Mouse (Mus musculus): Measurements from ENCODE around the gene Ankle1.

Ankle1 gene

GRCm38 (mm10) chr8:71405401-71406098 lies at the start of gene Ankle1:
Gene Ankle1, plus strand, starts transcription at chr8:71406010.
- in situ Hi-C loops (cut with MboI; ENCODE audit: low pct_unique_long_range_greater_than_20kb in 1 of 2, low sequenced_read_pairs in 2 of 2, unreplicated experiment in 1 of 2), result no loop called here

GRCm38 (mm10) chr8:71358026-71358425 lies 47.8 kb upstream of the Ankle1 start:
- in situ Hi-C loops (cut with MboI; ENCODE audit: low pct_unique_long_range_greater_than_20kb in 1 of 2, low sequenced_read_pairs in 2 of 2, unreplicated experiment in 1 of 2), result no loop called here

DNA sequence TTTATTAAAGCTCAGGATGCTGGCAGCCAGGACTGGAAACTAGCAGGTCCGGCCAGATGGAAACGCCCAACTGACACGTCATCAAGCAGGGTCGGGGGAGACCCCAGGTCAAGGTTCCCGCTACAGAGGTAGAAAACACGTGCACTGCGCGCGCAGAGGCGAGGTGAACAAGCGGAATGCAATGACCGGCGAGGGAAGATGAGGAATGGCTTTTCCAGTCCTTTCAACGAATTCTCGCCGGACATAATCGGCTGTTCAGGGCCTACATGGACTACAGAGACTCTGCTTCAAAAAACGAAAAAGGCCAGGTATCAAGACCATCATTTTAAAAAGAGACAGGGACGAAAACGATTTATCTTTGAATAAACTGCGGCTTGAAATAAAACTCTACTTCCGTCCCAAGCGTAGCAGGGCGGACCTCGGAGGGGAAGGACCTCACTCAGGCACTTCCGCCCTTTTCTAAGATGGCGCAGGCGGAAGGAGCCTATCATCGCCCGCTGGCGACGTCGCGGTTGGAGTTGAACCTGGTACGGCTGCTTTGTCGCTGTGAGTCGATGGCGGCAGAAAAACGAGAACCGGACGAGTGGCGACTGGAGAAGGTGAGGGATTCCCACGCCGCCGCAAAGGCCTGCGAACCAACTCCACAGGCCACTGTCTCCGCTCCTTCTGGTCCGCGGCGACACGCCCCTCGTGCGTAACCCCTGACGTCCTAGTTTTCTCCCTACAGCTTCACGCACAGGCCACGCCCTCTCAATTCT lies 38.9 kb upstream of the Ankle1 start, which contains the start of gene Use1:
Gene Use1, plus strand, starts transcription at position 78 of the 758 bp plus-strand sequence.
- in situ Hi-C loops (cut with MboI; ENCODE audit: low pct_unique_long_range_greater_than_20kb in 1 of 2, low sequenced_read_pairs in 2 of 2, unreplicated experiment in 1 of 2), result no loop called here

DNA sequence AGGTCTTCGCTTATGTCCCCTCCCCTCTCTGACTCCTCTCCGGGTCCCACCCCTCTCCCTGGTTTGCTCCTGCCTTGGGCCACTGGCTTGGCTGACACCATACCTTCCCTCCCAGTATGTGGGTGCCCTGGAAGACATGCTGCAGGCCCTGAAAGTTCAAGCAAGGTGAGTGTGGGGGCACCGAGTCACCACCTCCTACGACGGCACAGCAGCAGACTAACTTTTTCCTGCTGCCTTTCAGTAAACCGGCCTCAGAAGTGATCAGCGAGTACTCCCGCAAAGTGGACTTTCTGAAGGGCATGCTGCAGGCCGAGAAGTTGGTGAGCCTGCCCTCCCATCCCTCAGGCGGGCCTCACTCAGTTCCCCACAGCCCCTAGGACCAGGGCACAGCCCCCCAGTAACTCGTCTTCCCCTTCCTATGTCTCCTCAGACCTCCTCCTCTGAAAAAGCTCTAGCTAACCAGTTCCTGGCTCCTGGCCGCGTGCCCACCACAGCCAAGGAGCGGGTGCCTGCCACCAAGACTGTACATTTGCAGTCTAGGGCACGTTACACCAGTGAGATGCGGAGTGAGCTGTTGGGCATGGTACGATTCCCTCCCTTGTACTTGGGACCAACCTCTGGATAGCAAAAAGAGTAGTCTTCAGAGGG lies 38.2 kb upstream of the Ankle1 start:
- in situ Hi-C loops (cut with MboI; ENCODE audit: low pct_unique_long_range_greater_than_20kb in 1 of 2, low sequenced_read_pairs in 2 of 2, unreplicated experiment in 1 of 2), result no loop called here

GRCm38 (mm10) chr8:71368366-71368765 lies 37.4 kb upstream of the Ankle1 start:
- in situ Hi-C loops (cut with MboI; ENCODE audit: low pct_unique_long_range_greater_than_20kb in 1 of 2, low sequenced_read_pairs in 2 of 2, unreplicated experiment in 1 of 2), result no loop called here

- in situ Hi-C loops (cut with MboI; ENCODE audit: low pct_unique_long_range_greater_than_20kb in 1 of 2, low sequenced_read_pairs in 2 of 2, unreplicated experiment in 1 of 2), result no loop called here
Observed at GRCm38 (mm10) chr8:71369040-71369718, 36.6 kb upstream of the Ankle1 start.

GRCm38 (mm10) chr8:71370711-71371235 lies 35.0 kb upstream of the Ankle1 start:
- in situ Hi-C loops (cut with MboI; ENCODE audit: low pct_unique_long_range_greater_than_20kb in 1 of 2, low sequenced_read_pairs in 2 of 2, unreplicated experiment in 1 of 2), result no loop called here

DNA sequence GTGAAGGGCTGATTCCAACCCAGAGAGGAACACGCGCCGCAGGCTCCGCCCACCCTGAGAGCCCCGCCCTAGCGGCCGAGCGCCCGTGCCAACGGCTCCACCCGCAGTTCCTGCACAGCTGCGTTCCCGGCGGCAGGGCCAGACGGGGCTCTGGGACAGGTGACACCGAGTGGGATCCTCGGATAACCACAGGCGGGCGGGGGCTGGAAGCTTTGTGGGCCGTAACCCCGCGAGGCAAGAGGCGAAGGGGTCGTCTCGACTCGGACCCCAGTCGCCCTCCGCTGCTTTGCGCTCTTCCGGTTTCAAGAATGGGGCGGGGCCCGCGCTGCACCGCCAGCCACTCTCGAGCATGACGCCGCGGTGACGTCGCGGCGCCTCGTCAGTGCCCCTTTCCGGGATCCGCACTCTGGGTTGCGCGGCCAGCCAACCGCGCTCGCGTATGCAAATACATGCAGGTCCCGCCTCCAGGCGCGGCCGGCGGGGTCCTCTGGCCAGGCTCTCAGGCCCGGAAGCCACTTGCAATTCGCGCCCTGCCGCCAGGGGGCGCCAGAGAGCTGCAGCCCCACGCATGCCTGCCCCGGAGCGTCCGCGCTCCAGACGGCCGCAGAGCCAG lies 34.5 kb upstream of the Ankle1 start, which contains the start of gene Ocel1:
Gene Ocel1, plus strand, starts transcription at position 63 of the 613 bp plus-strand sequence.
- in situ Hi-C loops (cut with MboI; ENCODE audit: low pct_unique_long_range_greater_than_20kb in 1 of 2, low sequenced_read_pairs in 2 of 2, unreplicated experiment in 1 of 2), result no loop called here

- in situ Hi-C loops (cut with MboI; ENCODE audit: low pct_unique_long_range_greater_than_20kb in 1 of 2, low sequenced_read_pairs in 2 of 2, unreplicated experiment in 1 of 2), result no loop called here
Observed at GRCm38 (mm10) chr8:71372427-71372826, 33.4 kb upstream of the Ankle1 start.

DNA sequence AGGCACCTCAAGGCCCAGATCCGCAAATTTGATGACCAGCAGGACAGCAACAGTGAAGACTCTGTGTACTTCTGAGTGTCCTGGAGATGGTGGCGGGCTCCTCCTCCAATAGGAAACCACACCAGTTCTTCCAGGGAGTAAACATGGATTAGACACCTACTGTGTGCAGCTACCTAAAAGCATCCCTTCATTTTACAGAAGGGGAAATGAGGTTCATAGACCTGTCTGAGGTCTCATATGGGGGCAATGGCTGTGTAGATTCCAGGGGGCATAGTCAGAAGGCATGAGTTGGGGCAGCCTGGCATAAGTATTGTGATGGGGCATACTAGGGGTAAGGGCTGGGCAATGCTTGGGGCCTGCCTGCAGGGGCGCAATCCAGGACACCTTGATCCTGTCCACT lies 32.8 kb upstream of the Ankle1 start:
- in situ Hi-C loops (cut with MboI; ENCODE audit: low pct_unique_long_range_greater_than_20kb in 1 of 2, low sequenced_read_pairs in 2 of 2, unreplicated experiment in 1 of 2), result no loop called here

DNA sequence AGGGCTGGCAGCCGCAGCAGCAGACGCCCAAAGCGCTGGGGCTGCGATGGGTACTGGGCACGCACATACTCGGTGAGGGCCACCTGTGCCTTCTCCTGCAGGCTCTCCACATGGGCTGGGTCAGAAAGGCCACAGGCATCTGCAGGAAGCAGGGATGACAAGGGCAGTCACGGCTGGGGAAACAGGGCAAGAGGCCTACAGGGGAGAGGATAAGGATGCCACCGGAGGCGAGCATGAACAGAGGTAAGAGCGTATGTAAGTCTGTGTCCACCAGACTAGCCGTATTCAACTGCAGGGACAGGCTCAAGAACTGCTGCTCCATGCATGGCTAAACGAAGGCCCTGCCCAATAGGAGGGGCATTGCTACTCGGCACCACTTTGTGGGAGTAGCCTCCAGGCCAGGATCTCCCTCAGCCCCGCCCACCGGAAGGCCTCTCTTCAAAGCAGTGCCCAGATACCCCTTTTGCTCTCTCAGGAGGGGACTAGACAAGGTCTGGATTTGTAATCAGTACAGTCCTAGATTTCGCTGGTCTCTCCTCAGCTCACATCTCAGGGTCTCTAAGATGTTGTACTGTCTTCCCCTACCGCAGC lies 31.1 kb upstream of the Ankle1 start:
- in situ Hi-C loops (cut with MboI; ENCODE audit: low pct_unique_long_range_greater_than_20kb in 1 of 2, low sequenced_read_pairs in 2 of 2, unreplicated experiment in 1 of 2), result no loop called here

DNA sequence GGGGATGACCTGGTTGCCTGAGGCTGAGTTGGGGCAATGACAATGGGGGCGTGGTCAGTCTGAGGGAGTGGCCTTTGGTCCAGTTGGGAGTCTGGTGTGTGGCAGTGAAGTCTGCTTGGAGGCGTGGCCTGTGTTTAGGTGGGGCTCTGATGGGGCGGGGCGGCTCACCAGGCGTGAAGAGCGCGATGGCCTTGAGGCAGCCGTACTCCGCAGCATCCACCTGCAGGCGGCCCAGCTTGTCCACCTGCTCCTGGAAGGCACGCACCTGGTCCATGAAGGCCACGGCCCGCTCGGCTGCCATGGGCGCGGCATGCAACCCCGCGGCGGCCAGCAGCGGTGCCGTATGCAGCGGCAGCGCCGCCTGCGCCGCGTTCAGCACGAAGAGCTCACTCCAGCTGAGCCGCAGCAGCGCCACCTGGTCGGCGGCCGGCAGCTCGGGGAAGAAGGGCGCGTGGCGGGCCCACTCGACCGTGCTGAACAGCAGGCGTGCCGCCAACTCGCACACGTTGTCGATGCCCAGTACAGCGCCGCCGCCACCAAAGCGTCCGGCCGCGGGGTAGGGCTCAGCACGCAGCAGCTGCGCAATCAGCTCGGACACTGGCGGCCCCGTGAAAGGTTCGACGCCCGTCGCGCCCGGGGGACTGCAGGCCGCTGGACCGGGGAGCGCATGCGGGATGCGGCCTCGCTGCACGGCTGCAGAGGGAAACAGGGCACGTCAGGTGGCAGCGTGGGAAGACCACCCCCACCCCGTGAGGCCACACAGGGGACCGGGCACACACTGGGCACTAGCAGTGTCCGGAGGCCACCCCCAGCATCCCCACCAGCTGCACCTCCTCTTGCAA lies 30.0 kb upstream of the Ankle1 start:
- in situ Hi-C loops (cut with MboI; ENCODE audit: low pct_unique_long_range_greater_than_20kb in 1 of 2, low sequenced_read_pairs in 2 of 2, unreplicated experiment in 1 of 2), result no loop called here

DNA sequence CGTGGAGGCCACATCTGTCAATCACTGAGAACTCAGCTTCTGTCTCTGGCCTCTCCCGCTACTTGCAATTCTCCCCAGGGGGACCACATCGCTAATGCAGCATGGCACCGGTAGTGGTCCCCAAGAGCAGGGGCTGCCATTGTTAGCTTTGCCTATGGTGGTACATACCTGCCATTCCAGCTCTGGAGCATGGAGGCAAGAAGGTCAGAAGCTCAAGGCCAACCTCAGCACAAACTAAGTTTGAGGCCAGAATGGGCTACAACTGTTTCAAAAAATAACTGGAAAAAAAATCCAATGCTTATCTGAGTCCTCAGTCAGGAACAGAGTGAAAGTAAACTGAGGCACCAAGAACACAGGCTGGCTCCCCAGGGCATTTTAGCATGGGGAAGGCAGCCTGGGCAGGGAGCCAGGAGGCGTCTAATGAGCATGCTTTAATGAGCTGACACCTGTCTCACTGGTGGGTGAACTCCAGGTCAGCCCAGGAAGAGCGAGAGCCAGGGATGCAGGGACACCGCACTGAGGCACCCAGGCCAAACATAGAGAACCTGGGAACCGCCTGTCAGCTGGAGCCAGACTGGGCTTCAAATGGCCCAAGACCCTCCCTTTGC lies 29.3 kb upstream of the Ankle1 start:
- in situ Hi-C loops (cut with MboI; ENCODE audit: low pct_unique_long_range_greater_than_20kb in 1 of 2, low sequenced_read_pairs in 2 of 2, unreplicated experiment in 1 of 2), result no loop called here

DNA sequence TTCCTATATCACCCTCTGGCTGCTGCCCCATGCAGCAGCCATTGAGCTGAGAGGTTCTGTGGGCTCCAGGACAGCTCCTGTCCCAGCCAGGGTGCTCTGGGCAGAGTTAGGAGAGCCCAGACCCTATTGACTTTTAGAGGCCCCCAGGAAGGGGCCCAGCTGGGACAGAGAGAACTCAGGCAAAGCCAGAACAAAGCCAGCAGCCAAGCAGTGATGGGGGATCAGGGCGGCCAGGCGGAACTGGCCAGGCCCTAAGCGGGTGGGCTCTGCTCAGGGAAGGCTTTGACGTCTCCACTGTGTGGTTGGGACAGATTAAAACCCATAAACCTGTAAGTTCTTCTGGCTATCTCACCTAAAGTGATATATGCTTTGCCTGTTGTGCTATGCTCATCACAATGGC lies 26.8 kb upstream of the Ankle1 start:
- in situ Hi-C loops (cut with MboI; ENCODE audit: low pct_unique_long_range_greater_than_20kb in 1 of 2, low sequenced_read_pairs in 2 of 2, unreplicated experiment in 1 of 2), result no loop called here

DNA sequence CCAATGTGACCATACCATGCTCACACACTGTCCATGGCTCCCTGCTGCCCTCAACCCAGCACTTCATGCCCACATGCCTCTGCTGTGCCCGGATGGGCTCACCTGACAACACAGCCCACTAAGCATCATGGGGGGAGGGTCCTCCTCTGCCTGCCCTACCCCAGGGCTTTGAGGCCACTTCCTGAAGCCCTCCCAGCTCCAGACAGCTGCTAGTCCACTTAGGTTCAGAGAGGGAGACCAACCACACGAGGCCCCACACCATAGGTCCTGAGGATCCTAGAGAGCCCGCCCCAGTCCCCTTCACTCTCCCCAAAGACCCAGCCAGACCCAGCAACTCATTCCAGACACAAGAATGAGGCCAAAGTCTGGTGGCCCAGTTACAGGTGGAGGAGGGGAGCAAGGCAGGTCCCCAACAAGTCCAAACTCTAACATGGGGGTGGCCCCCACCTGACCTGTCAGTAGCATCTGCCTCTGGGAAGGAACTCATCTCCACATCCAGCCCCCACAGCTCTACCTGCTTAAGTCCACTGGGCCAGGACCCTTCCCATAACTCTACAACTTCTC lies 26.2 kb upstream of the Ankle1 start:
- in situ Hi-C loops (cut with MboI; ENCODE audit: low pct_unique_long_range_greater_than_20kb in 1 of 2, low sequenced_read_pairs in 2 of 2, unreplicated experiment in 1 of 2), result no loop called here

Data from mouse embryonic stem cell (cell line).